Mouse (Mus musculus) retina, adult 2 months (tissue): ENCODE measurements around the gene Birc5.

Source experiments
- DNase-seq: peaks from one replicate; pipeline ENCODE4 v3.0.0-alpha.2; 2012; ENCODE audit warnings: low read depth, low spot score

The Birc5 gene

GRCm38 (mm10) chr11:117855360-117855759 lies 6.3 kb downstream of the Birc5 start:
- no peak for DNase-seq

- DNase-seq = no peak
Observed at GRCm38 (mm10) chr11:117855975-117856374, 6.9 kb downstream of the Birc5 start.

- no peak for DNase-seq
Observed at GRCm38 (mm10) chr11:117857462-117857861, 8.4 kb downstream of the Birc5 start.

- DNase-seq = no peak
Observed at GRCm38 (mm10) chr11:117858392-117858791, 9.3 kb downstream of the Birc5 start.

GRCm38 (mm10) chr11:117860601-117861000 lies 11.6 kb downstream of the Birc5 start, which contains the start of gene Tmem235:
Gene Tmem235, plus strand, starts transcription at chr11:117860752.
- no peak for DNase-seq

GRCm38 (mm10) chr11:117863174-117863856 lies 14.3 kb downstream of the Birc5 start:
- no peak for DNase-seq

GRCm38 (mm10) chr11:117864805-117865204 lies 15.8 kb downstream of the Birc5 start:
- DNase-seq = no peak

GRCm38 (mm10) chr11:117865988-117866387 lies 16.9 kb downstream of the Birc5 start:
- no peak for DNase-seq

- peak; percentile 64 for DNase-seq
Observed at GRCm38 (mm10) chr11:117870688-117871365, 21.8 kb downstream of the Birc5 start.

- no peak for DNase-seq
Observed at GRCm38 (mm10) chr11:117871376-117871775, 22.3 kb downstream of the Birc5 start.

- DNase-seq = no peak
Observed at GRCm38 (mm10) chr11:117871911-117872584, 23.0 kb downstream of the Birc5 start.

- DNase-seq = no peak
Observed at GRCm38 (mm10) chr11:117872861-117873608, 24.0 kb downstream of the Birc5 start, which contains the start of gene Tha1. Gene Tha1, minus strand, starts transcription at chr11:117873481.

- DNase-seq = no peak
Observed at GRCm38 (mm10) chr11:117874419-117874818, 25.4 kb downstream of the Birc5 start.

GRCm38 (mm10) chr11:117875681-117876080 lies 26.6 kb downstream of the Birc5 start:
- no peak for DNase-seq

- no peak for DNase-seq
Observed at GRCm38 (mm10) chr11:117877917-117878745, 29.1 kb downstream of the Birc5 start.

- no peak for DNase-seq
Observed at GRCm38 (mm10) chr11:117878892-117879291, 29.8 kb downstream of the Birc5 start.

- DNase-seq = no peak
Observed at GRCm38 (mm10) chr11:117879676-117880075, 30.6 kb downstream of the Birc5 start.

- DNase-seq = no peak
Observed at GRCm38 (mm10) chr11:117880336-117880976, 31.4 kb downstream of the Birc5 start.

GRCm38 (mm10) chr11:117880977-117881358 lies 31.9 kb downstream of the Birc5 start:
- DNase-seq = no peak

GRCm38 (mm10) chr11:117881787-117882186 lies 32.7 kb downstream of the Birc5 start:
- no peak for DNase-seq
